Mouse (Mus musculus): ENCODE results near the gene Nrbf2.
A peak's percentile ranks its signal among the peaks of the same experiment; 100 is the strongest.

The Nrbf2 gene

GRCm38 (mm10) chr10:67295331-67295730 lies 10.2 kb upstream of the Nrbf2 start:
- no peak for DNase-seq (ENCODE audit: low spot score)

GRCm38 (mm10) chr10:67291087-67291486 lies 6.0 kb upstream of the Nrbf2 start:
- no peak for DNase-seq (ENCODE audit: low spot score)

- no peak for DNase-seq (ENCODE audit: low spot score)
These were observed 5.5 kb upstream of the Nrbf2 start for GRCm38 (mm10) chr10:67290622-67291021.

- no peak for DNase-seq (ENCODE audit: low spot score)
These were observed 2.8 kb upstream of the Nrbf2 start for GRCm38 (mm10) chr10:67287877-67288276.

- peak; percentile 23 for DNase-seq (ENCODE audit: low spot score)
These were observed 337 bp downstream of the Nrbf2 start for GRCm38 (mm10) chr10:67284761-67285175.

- peak; percentile 54 for DNase-seq (ENCODE audit: low spot score)
These were observed 794 bp downstream of the Nrbf2 start for GRCm38 (mm10) chr10:67284311-67284710.

GRCm38 (mm10) chr10:67283516-67283915 lies 1.6 kb downstream of the Nrbf2 start:
- no peak for DNase-seq (ENCODE audit: low spot score)

- no peak for DNase-seq (ENCODE audit: low spot score)
These were observed 2.6 kb downstream of the Nrbf2 start for GRCm38 (mm10) chr10:67282531-67282930.

- no peak for DNase-seq (ENCODE audit: low spot score)
These were observed 3.3 kb downstream of the Nrbf2 start for GRCm38 (mm10) chr10:67281852-67282251.

GRCm38 (mm10) chr10:67275916-67276315 lies 9.2 kb downstream of the Nrbf2 start:
- no peak for DNase-seq (ENCODE audit: low spot score)

- peak; percentile 79 for DNase-seq (ENCODE audit: low spot score)
These were observed 20.3 kb downstream of the Nrbf2 start for GRCm38 (mm10) chr10:67264852-67265251.

GRCm38 (mm10) chr10:67253115-67253514 lies 32.0 kb downstream of the Nrbf2 start:
- no peak for DNase-seq (ENCODE audit: low spot score)

- no peak for DNase-seq (ENCODE audit: low spot score)
These were observed 32.8 kb downstream of the Nrbf2 start for GRCm38 (mm10) chr10:67252353-67252752.

GRCm38 (mm10) chr10:67250846-67251245 lies 34.3 kb downstream of the Nrbf2 start:
- DNase-seq (ENCODE audit: low spot score), result no peak

- no peak for DNase-seq (ENCODE audit: low spot score)
These were observed 35.6 kb downstream of the Nrbf2 start for GRCm38 (mm10) chr10:67249486-67249885.

- DNase-seq (ENCODE audit: low spot score), result peak; percentile 62
These were observed 38.0 kb downstream of the Nrbf2 start for GRCm38 (mm10) chr10:67247145-67247544.

- DNase-seq (ENCODE audit: low spot score), result no peak
These were observed 54.7 kb downstream of the Nrbf2 start for GRCm38 (mm10) chr10:67230439-67230838.

GRCm38 (mm10) chr10:67226543-67226942 lies 58.6 kb downstream of the Nrbf2 start:
- no peak for DNase-seq (ENCODE audit: low spot score)

GRCm38 (mm10) chr10:67226109-67226508 lies 59.0 kb downstream of the Nrbf2 start:
- no peak for DNase-seq (ENCODE audit: low spot score)

GRCm38 (mm10) chr10:67225528-67225927 lies 59.6 kb downstream of the Nrbf2 start:
- DNase-seq (ENCODE audit: low spot score), result no peak

GRCm38 (mm10) chr10:67223942-67224341 lies 61.2 kb downstream of the Nrbf2 start:
- DNase-seq (ENCODE audit: low spot score), result peak; percentile 27

- no peak for DNase-seq (ENCODE audit: low spot score)
These were observed 63.8 kb downstream of the Nrbf2 start for GRCm38 (mm10) chr10:67221284-67221683.

- DNase-seq (ENCODE audit: low spot score), result no peak
These were observed 64.9 kb downstream of the Nrbf2 start for GRCm38 (mm10) chr10:67220251-67220650.

- no peak for DNase-seq (ENCODE audit: low spot score)
These were observed 66.1 kb downstream of the Nrbf2 start for GRCm38 (mm10) chr10:67218873-67219565.
